Mouse (Mus musculus): ENCODE measurements around the gene Amfr.

GRCm38 (mm10) chr8:93972211-93972610, 40.4 kb downstream of the Amfr start:
- TF ChIP-seq TAL1 (IDR thresholded peaks at IDR 0.05; ENCODE audit: low read length) (no peak), GATA1 (IDR thresholded peaks at IDR 0.05; ENCODE audit: low read length) (no peak)
